Mouse (Mus musculus) intestine, embryonic 15.5 days (tissue): ENCODE measurements at regions not wholly inside any gene's neighbourhood (a gene's known extent, or its start where the extent isn't known, plus 50 kb on each side); places are given as distances from the start of the nearest gene placed in this dataset.

ENCODE experiments used
- ATAC-seq: fragments of 200-750 bp; cut with Nextera tagmentation; 2 replicates; pipeline ENCODE4 v1.8.0; 2017; ENCODE audit warnings: moderate TSS enrichment, moderate library complexity
- H3K27ac ChIP-seq: fragments of 300-500 bp; sonication (generic); 2 replicates; pipeline ENCODE4 v1.5.1; 2015; ENCODE audit warnings: mild to moderate bottlenecking, inconsistent platforms
- H3K27me3 ChIP-seq: fragments of 300-500 bp; sonication (generic); replicated peaks from 2 replicates; pipeline ENCODE4 v1.6.1; 2015; ENCODE audit warnings: inconsistent platforms
- H3K36me3 ChIP-seq: fragments of 300-500 bp; sonication (generic); 2 replicates; pipeline ENCODE4 v1.6.1; 2015; ENCODE audit warnings: inconsistent platforms
- H3K4me1 ChIP-seq: fragments of 300-500 bp; sonication (generic); replicated peaks from 2 replicates; pipeline ENCODE4 v1.6.1; 2015; ENCODE audit warnings: inconsistent platforms
- H3K4me2 ChIP-seq: fragments of 300-500 bp; sonication (generic); replicated peaks from 2 replicates; pipeline ENCODE4 v1.6.1; 2015; ENCODE audit warnings: mild to moderate bottlenecking, inconsistent platforms
- H3K4me3 ChIP-seq: fragments of 300-500 bp; sonication (generic); replicated peaks from 2 replicates; pipeline ENCODE4 v1.5.1; 2015; ENCODE audit warnings: inconsistent platforms
- H3K9ac ChIP-seq: fragments of 300-500 bp; sonication (generic); 2 replicates; pipeline ENCODE4 v1.6.1; 2015; ENCODE audit warnings: inconsistent platforms
- H3K9me3 ChIP-seq: fragments of 300-500 bp; sonication (generic); 2 replicates; pipeline ENCODE4 v1.6.1; 2016; ENCODE audit warnings: inconsistent platforms
- WGBS: fragments of 180-500 bp; shearing (Covaris S2); methylation state at CpG from one replicate; pipeline ENCODE4 v1.1.7; 2015; 5-methylcytosine and 5-hydroxymethylcytosine counted together

GRCm38 (mm10) chr6:10970587-10971138 lies 936.6 kb downstream of the Ndufa4 start:
- Histone ChIP-seq H3K36me3 (no peaks in the 10 kb centered on the region), H3K27me3 (no peaks in the 10 kb centered on the region), H3K9ac (no peak overlapping the region), H3K27ac (0 out of 2 replicates have a peak overlapping the region, but pooled peaks have one; percentile 7), H3K4me1 (no peaks in the 10 kb centered on the region), H3K9me3 (no peaks in the 10 kb centered on the region), H3K4me2 (no peak overlapping the region), H3K4me3 (no peak overlapping the region)
- WGBS, result 27% methylated on average over 11 of the region's 11 CpGs
- peak; percentile 51; the same call in 1 of the 2 replicates for ATAC-seq

DNA sequence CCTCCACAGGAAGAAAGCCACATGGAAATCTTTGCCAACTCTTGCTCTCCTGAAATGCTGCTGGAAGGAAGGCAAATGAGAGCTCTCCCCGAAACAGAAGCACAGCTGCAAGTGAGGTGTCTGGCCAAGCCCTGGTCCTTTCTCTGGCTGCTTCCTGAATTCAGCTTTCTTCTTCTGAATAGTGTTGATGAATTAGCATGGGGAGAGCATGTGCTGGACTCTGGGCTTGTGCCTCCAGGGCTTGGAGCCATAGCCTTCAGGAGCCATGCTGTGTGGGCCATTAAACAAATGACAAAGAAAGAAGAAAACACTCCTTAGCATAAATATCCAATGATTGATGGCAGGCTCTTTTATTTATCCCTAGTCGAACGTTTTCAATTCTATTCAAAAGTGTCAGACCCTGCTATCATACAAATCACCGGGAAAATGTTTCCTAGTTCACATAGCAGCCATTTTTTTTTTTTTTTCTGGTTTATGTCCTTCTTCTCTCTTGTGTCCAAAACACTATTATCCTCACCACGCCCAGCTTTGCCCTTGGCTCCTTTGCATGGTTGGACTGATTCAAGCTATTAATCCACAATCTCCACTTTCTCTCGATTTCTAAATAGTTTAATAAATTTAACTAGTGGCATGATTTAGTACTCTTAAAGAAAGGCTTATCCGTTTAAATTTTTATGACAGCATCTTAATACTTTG lies 937.3 kb downstream of the Ndufa4 start:
- no peak for ATAC-seq
- H3K4me3 ChIP-seq, result no peak overlapping the region
- H3K27ac ChIP-seq, result no peak overlapping the region
- WGBS, result 31% methylated on average over 7 of the region's 7 CpGs
- no peak overlapping the region for H3K9ac ChIP-seq
- no peaks in the 10 kb centered on the region for H3K9me3 ChIP-seq
- no peaks in the 10 kb centered on the region for H3K27me3 ChIP-seq
- H3K36me3 ChIP-seq, result no peaks in the 10 kb centered on the region
- H3K4me1 ChIP-seq, result no peaks in the 10 kb centered on the region
- H3K4me2 ChIP-seq, result no peak overlapping the region

GRCm38 (mm10) chr6:10943545-10943944 lies 963.8 kb downstream of the Ndufa4 start:
- Histone ChIP-seq H3K9ac (no peak overlapping the region), H3K27me3 (no peaks in the 10 kb centered on the region), H3K4me3 (no peak overlapping the region), H3K4me1 (no peaks in the 10 kb centered on the region), H3K27ac (no peak overlapping the region), H3K9me3 (no peaks in the 10 kb centered on the region), H3K36me3 (no peaks in the 10 kb centered on the region), H3K4me2 (no peak overlapping the region)
- ATAC-seq, result no peak
- 92% methylated on average over 1 of the region's 1 CpGs for WGBS

DNA sequence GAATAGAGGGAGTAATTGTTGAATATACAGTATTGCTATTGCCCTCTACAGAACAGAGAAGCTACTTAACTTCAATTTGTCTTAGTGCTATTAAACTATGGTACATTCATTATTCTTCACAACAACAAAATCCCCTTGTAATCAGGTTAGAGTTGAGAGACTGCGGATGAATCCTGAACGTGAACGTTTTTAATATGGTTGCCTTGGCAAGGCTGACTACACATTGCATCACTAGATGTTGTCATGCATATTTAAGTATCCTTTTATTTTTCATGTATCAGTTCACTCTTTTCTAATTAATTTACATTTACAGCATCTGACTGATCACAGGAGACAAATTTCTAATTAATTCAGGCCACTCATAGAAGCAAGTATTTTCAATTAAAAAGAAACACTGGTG lies 965.8 kb downstream of the Ndufa4 start:
- ATAC-seq, result no peak
- Histone ChIP-seq H3K27ac (no peak overlapping the region), H3K4me1 (no peaks in the 10 kb centered on the region), H3K9me3 (no peaks in the 10 kb centered on the region), H3K36me3 (no peaks in the 10 kb centered on the region), H3K27me3 (no peaks in the 10 kb centered on the region), H3K9ac (no peak overlapping the region), H3K4me3 (no peak overlapping the region), H3K4me2 (no peak overlapping the region)
- 88% methylated on average over 3 of the region's 3 CpGs for WGBS
